Mouse (Mus musculus) ES-E14 (cell line): Measurements from ENCODE around the gene Rasgef1b. TPM values are rescaled to one million over a fixed set of nuclear protein-coding genes. Genes with fewer than 3 reads are reported as not detected.
A peak's percentile ranks its signal among the peaks of the same experiment; 100 is the strongest.

Experiments used
- DNase-seq: peaks from one replicate; pipeline ENCODE4 v3.0.0-alpha.2; 2013; ENCODE audit warnings: low read depth, low spot score
- H3K27ac ChIP-seq: 2 replicates; pipeline ENCODE4 v1.5.1; 2012; ENCODE audit warnings: low read depth, mild to moderate bottlenecking, low read length, moderate library complexity, mixed read lengths; ENCODE audit not compliant: poor library complexity, insufficient read depth, severe bottlenecking
- H3K36me3 ChIP-seq: 2 replicates; pipeline ENCODE4 v1.6.1; 2012; ENCODE audit warnings: mild to moderate bottlenecking, low read length, moderate library complexity, mixed read lengths; ENCODE audit not compliant: control insufficient read depth, poor library complexity, insufficient read depth, severe bottlenecking
- H3K4me1 ChIP-seq, 2 experiments: fragments of 150-350 bp in 1 of 2; sonication (generic) in 1 of 2; 2 replicates each; pipeline ENCODE4 v1.6.1; 2012; ENCODE audit warnings: low read length in 2 of 2, mild to moderate bottlenecking in 1 of 2, mixed read lengths in 1 of 2; ENCODE audit not compliant: control insufficient read depth in 2 of 2, insufficient read depth in 2 of 2, poor library complexity in 1 of 2
- H3K4me3 ChIP-seq, 2 experiments: fragments of 150-350 bp in 1 of 2; sonication (generic) in 1 of 2; 2 replicates each; pipeline ENCODE4 v1.5.1; 2012; ENCODE audit warnings: low read length in 2 of 2, low read depth in 1 of 2, mild to moderate bottlenecking in 1 of 2, mixed read lengths in 1 of 2; ENCODE audit not compliant: insufficient read depth in 1 of 2, poor library complexity in 1 of 2, severe bottlenecking in 1 of 2
- H3K9ac ChIP-seq: 2 replicates; pipeline ENCODE4 v1.6.1; 2012; ENCODE audit warnings: low read depth, mild to moderate bottlenecking, low read length, mixed read lengths; ENCODE audit not compliant: poor library complexity, insufficient read depth, severe bottlenecking
- H3K9me3 ChIP-seq: fragments of 150-350 bp; sonication (generic); 2 replicates; pipeline ENCODE4 v1.6.1; 2012; ENCODE audit warnings: low read depth, mild to moderate bottlenecking, low read length; ENCODE audit not compliant: control insufficient read depth, insufficient read depth
- CHD2 ChIP-seq: IDR thresholded peaks from 2 replicates; pipeline ENCODE4 v1.6.1; 2014; ENCODE audit warnings: mild to moderate bottlenecking, low read depth, low read length, inconsistent platforms
- HCFC1 ChIP-seq: IDR thresholded peaks from 2 replicates; pipeline ENCODE4 v1.6.1; 2012; ENCODE audit warnings: low read length, inconsistent platforms, borderline replicate concordance; ENCODE audit not compliant: insufficient read depth
- MAFK ChIP-seq: IDR thresholded peaks from 2 replicates; pipeline ENCODE4 v1.6.1; 2014; ENCODE audit warnings: mild to moderate bottlenecking, low read depth, low read length, inconsistent platforms; ENCODE audit not compliant: insufficient read depth
- ZC3H11A ChIP-seq: IDR thresholded peaks from 2 replicates; pipeline ENCODE4 v1.6.1; 2012; ENCODE audit warnings: low read depth, mild to moderate bottlenecking, inconsistent platforms, low read length, borderline replicate concordance
- ZNF384 ChIP-seq: IDR thresholded peaks from 2 replicates; pipeline ENCODE4 v1.6.1; 2012; ENCODE audit warnings: low read depth, low read length, inconsistent platforms
- in situ Hi-C, 2 experiments: fragments of 600-800 bp; cut with MboI; formaldehyde crosslinking; loops; one replicate each; pipeline ENCODE4 v1.15.1; 2025; ENCODE audit warnings: low sequenced_read_pairs in 2 of 2, inconsistent platforms in 1 of 2; ENCODE audit not compliant: unreplicated experiment in 2 of 2
- total RNA-seq: library from RNA; depleted of rRNA; stranded (reverse); fragments of 300-350 nt; gene quantifications from 2 replicates; pipeline ENCODE4 v1.2.3, GENCODE M21; 2012

The Rasgef1b gene
- total RNA-seq, 1 experiment: 2.8 TPM

DNA sequence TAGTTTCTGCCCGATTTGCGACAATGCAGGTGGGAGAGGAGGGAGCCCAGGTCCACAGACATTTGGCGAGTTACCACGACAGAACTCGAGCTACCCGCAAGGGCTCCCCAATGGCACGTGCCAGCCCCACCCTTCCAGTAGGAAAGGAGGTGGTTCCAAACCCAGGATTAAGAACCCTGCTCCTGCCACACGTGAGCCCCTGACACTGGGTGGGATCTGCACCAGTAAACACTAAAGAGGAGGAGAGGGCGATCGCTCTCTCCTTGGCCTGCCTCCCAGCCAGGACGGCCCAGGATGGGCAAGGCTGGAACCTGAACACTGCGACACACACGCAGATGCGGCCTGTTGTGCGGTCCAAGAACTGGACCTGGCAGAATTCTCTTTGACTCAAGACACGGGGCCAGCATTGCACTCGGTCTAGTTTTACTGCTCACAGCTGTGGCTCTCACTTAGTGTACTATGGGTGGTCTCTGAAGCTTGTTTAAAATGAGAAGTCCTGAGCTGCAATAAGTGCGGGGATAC, 557 bp upstream of the Rasgef1b start:
- H3K27ac ChIP-seq: no peak overlapping the region
- no peak for TF ChIP-seq MAFK
- TF ChIP-seq ZC3H11A: no peak
- H3K4me3 ChIP-seq: peak overlapping the region; percentile 37 to 77
- in situ Hi-C loops: no loop called here
- H3K4me1 ChIP-seq: peaks cover 0 to 3% of the 10 kb centered on the region in 2 experiments; a peak in 1 of 4 replicates
- no peak overlapping the region for H3K9ac ChIP-seq
- no peaks in the 10 kb centered on the region for H3K36me3 ChIP-seq
- no peak for DNase-seq
- H3K9me3 ChIP-seq: no peaks in the 10 kb centered on the region

DNA sequence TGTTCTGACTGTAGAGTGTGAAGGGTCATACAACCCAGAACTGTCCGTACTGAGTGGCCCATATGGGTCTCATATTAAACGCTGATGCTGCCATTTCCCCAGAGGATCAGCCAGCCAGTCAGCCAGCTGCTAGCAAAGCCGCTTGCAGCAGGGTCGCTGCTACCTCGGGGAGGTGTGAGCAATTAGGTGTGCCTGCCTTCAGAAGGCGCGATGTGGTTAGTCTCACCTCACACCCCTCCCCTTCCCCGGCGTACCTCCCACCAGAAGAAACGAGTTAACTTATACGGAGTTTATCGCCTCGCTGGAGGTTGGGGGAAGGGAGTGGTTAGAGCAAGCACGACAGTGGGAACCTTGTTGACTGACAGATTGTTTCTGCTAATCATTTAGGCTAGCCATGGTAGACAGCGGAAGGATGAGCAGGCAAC, 826 bp downstream of the Rasgef1b start:
- no peak for DNase-seq
- H3K9ac ChIP-seq: no peak overlapping the region
- no peak for TF ChIP-seq CHD2
- H3K36me3 ChIP-seq: no peaks in the 10 kb centered on the region
- no peak overlapping the region for H3K27ac ChIP-seq
- peaks cover 0 to 3% of the 10 kb centered on the region in 2 experiments; a peak in 1 of 4 replicates for H3K4me1 ChIP-seq
- peak overlapping the region; percentile 77; a peak in 3 of 4 replicates for H3K4me3 ChIP-seq
- H3K9me3 ChIP-seq: no peaks in the 10 kb centered on the region
- in situ Hi-C loops: no loop called here

DNA sequence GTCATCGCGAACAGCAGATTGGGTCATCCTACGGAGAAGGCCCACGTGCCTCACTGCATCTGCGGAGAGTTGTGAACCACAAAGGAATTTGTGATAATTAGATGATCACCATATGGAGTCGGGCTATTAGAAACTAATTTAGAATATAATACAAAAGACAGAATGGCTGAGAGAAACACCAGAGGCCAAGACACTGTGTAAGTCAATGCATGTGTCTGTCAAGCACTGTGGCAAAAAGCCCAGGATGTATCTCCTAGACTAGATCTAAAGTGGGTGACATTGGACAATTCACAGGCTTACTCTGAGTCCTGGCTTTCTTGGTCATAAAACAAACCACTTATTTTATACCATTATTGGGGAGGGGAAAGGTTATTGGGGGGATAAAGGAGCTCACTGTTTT, 4.9 kb downstream of the Rasgef1b start:
- Histone ChIP-seq H3K4me1 (no peaks in the 10 kb centered on the region), H3K36me3 (no peaks in the 10 kb centered on the region), H3K4me3 (no peak overlapping the region), H3K9ac (no peak overlapping the region), H3K27ac (no peak overlapping the region), H3K9me3 (no peaks in the 10 kb centered on the region)
- in situ Hi-C loops: no loop called here
- DNase-seq: no peak
- TF ChIP-seq ZNF384: no peak
- TF ChIP-seq CHD2: no peak
- no peak for TF ChIP-seq ZC3H11A
- TF ChIP-seq MAFK: no peak
- TF ChIP-seq HCFC1: no peak

DNA sequence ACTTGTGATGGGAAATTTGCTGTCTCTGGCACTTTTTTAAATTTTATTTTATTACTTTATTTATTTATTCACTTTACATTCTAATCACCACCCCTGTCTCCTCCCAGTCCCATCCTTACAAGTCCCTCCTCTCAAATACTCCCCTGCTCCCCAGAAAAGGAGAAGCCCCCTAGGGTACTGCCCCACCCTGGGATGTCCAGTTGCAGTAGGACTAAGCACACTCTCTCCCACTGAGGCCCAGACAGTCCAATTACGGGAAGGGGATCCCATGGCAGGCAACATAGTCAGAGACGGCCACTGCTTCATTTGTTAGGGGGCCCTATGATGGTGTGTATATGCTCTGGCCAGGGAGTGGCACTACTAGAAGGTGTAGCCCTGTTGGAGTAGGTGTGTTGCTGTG, 6.6 kb downstream of the Rasgef1b start:
- in situ Hi-C loops: no loop called here
- H3K9ac ChIP-seq: no peak overlapping the region
- no peaks in the 10 kb centered on the region for H3K4me1 ChIP-seq
- no peak overlapping the region for H3K4me3 ChIP-seq
- no peak for DNase-seq
- no peak overlapping the region for H3K27ac ChIP-seq
- no peaks in the 10 kb centered on the region for H3K36me3 ChIP-seq
- no peak for TF ChIP-seq HCFC1
- no peak for TF ChIP-seq ZC3H11A
- TF ChIP-seq CHD2: no peak
- no peak for TF ChIP-seq ZNF384
- no peak for TF ChIP-seq MAFK
- no peaks in the 10 kb centered on the region for H3K9me3 ChIP-seq

DNA sequence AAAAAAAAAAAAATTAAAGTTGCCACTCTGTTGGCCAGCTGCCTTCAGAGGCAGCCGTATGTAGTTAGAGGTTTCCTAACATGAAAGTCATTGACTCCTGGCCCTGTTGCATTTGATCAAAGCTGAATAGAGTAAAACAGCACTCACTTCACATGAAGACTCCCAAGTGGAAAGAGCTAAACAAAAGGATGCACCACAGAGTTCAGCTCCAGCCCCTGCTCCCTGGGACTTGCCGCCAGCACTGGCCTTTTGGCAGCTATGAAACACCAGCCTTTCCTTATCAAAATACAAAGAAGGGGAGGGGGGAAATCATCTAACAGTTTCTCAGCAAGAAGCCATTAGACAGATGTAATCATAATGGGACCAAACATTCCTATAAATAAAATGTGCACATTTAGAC, 8.3 kb downstream of the Rasgef1b start:
- Histone ChIP-seq H3K36me3 (no peaks in the 10 kb centered on the region), H3K9ac (no peak overlapping the region), H3K4me1 (no peaks in the 10 kb centered on the region)

More for the DNA sequence above, 8.3 kb downstream of the Rasgef1b start:
- Histone ChIP-seq H3K27ac (no peak overlapping the region), H3K9me3 (no peaks in the 10 kb centered on the region), H3K4me3 (no peak overlapping the region)
- TF ChIP-seq CHD2 (no peak), MAFK (no peak), ZC3H11A (no peak), HCFC1 (no peak), ZNF384 (no peak)
- DNase-seq: no peak
- in situ Hi-C loops: no loop called here
